Mouse (Mus musculus) retina, adult 2 months (tissue): Measurements from ENCODE around the gene Camta1.
A peak's percentile ranks its signal among the peaks of the same experiment; 100 is the strongest.
"Not testable (repeated sequence)": the region's sequence is repeated elsewhere in the genome, so short reads cannot be mapped to it uniquely, and the experiment has no call there.

ENCODE experiments used
- DNase-seq: peaks from one replicate; pipeline ENCODE4 v3.0.0-alpha.2; 2012; ENCODE audit warnings: low read depth, low spot score

The Camta1 gene

GRCm38 (mm10) chr4:150902062-150902461 lies 959.6 kb downstream of the Camta1 start:
- DNase-seq, result no peak

- DNase-seq, result peak; percentile 37
Observed at GRCm38 (mm10) chr4:150901651-150902050, 960.0 kb downstream of the Camta1 start.

GRCm38 (mm10) chr4:150900486-150900885 lies 961.2 kb downstream of the Camta1 start:
- DNase-seq, result no peak

- peak; percentile 39 for DNase-seq
Observed at GRCm38 (mm10) chr4:150898716-150899365, 962.8 kb downstream of the Camta1 start.

- DNase-seq, result no peak
Observed at GRCm38 (mm10) chr4:150896896-150897624, 964.6 kb downstream of the Camta1 start.

GRCm38 (mm10) chr4:150894718-150895501 lies 966.8 kb downstream of the Camta1 start:
- no peak for DNase-seq

GRCm38 (mm10) chr4:150891308-150891707 lies 970.4 kb downstream of the Camta1 start:
- DNase-seq, result no peak

- no peak for DNase-seq
Observed at GRCm38 (mm10) chr4:150889955-150890315, 971.7 kb downstream of the Camta1 start.

GRCm38 (mm10) chr4:150889273-150889954 lies 972.3 kb downstream of the Camta1 start:
- DNase-seq, result no peak

- no peak for DNase-seq
Observed at GRCm38 (mm10) chr4:150888492-150888891, 973.2 kb downstream of the Camta1 start.

GRCm38 (mm10) chr4:150887903-150888302 lies 973.8 kb downstream of the Camta1 start:
- DNase-seq, result no peak

GRCm38 (mm10) chr4:150882632-150883031 lies 979.0 kb downstream of the Camta1 start:
- DNase-seq, result no peak

GRCm38 (mm10) chr4:150880364-150880763 lies 981.3 kb downstream of the Camta1 start:
- DNase-seq, result no peak

GRCm38 (mm10) chr4:150879631-150880030 lies 982.0 kb downstream of the Camta1 start:
- no peak for DNase-seq

- DNase-seq, result no peak
Observed at GRCm38 (mm10) chr4:150875393-150875792, 986.3 kb downstream of the Camta1 start.

- not testable (repeated sequence) for DNase-seq
Observed at GRCm38 (mm10) chr4:150874416-150874815, 987.3 kb downstream of the Camta1 start.

GRCm38 (mm10) chr4:150872681-150873080 lies 989.0 kb downstream of the Camta1 start:
- no peak for DNase-seq

- DNase-seq, result no peak
Observed at GRCm38 (mm10) chr4:150872139-150872651, 989.5 kb downstream of the Camta1 start.

GRCm38 (mm10) chr4:150871392-150872138 lies 990.1 kb downstream of the Camta1 start:
- no peak for DNase-seq

- no peak for DNase-seq
Observed at GRCm38 (mm10) chr4:150870963-150871391, 990.7 kb downstream of the Camta1 start.
